Mouse (Mus musculus) layer of hippocampus, adult 18-20 months (tissue): ENCODE measurements at regions not wholly inside any gene's neighbourhood (a gene's known extent, or its start where the extent isn't known, plus 50 kb on each side); places are given as distances from the start of the nearest gene placed in this dataset.
"Not testable (repeated sequence)": the region's sequence is repeated elsewhere in the genome, so short reads cannot be mapped to it uniquely, and the experiment has no call there.

Source experiments
- DNase-seq, 2 experiments: peaks; one replicate each; pipeline ENCODE4 v3.0.0; 2022; ENCODE audit warnings: low spot score in 2 of 2

DNA sequence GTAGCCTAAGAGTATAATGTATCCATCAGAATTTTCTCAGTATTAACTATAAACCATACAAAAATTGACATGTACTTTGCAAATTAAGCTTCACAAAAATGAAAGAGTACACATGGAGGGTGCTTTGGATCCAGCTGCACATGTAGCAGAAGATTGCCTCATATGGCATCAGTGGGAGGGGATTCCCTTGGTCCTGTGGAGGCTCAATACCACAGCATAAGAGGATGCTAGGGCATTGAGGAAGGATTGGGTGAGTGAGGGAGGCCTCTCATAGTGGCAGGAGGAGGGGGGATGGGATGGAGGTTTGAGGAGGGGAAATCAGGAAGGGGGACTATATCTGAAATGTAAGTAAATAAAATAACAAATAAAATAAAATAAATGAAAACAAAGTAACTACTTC, 301.7 kb upstream of the Cntn5 start:
- no peak for DNase-seq

DNA sequence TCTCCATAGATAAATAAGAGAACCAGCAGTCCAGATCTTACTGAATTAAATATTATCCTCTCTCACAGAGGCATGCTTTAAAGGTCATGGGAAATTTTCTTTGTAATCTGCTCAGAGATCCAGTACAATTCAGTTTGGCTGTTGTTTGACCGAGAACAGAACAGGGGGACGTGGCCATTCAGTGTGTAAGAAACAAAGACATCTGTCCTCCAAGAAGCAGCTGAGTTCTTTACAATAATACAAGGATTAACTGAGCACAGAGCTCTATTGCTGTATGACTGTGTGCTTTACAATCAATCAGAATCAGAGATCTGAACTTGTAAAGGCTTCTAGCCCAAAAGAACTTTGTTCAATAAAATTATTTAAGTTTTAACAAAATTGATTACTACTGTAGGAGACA, 287.6 kb upstream of the Cntn5 start:
- no peak for DNase-seq

DNA sequence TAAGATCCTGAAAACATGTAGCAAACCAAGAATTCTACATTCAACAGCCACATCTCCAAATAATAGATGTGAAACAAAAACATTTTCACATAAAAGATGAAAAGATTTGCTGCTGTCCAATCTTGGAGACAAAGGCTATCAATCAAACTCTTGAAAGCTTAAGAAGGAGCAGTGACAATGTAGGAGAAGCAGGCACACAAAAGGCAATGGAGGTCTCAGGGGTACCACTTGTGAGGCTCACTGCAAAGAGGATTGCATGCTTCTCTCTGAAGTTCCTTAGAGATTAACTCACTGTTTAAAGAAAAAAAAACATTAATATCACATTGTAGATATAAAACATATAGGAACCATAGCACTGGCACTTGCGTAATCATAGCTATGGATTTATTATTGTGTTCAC, 241.2 kb upstream of the Cntn5 start:
- DNase-seq, result no peak

DNA sequence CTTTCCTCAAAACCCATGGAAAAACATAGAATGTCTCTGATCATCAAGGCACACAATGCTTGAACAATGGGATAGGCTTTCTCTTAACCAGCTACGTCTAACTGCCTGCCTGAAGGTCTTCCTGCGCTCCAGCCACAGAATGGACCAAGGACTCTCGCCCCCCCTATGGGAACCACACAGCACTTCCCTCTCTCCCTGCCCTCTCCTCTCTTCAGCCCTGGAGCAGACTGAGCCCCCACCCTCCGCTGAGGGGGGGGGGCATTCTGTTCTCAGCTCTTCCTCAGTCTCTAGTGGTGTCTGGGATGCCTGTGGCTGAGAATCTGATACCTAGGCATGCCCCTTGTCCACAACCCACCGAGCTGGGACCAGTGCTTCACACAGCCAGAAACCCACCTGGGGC, 222.3 kb upstream of the Cntn5 start:
- no peak for DNase-seq

DNA sequence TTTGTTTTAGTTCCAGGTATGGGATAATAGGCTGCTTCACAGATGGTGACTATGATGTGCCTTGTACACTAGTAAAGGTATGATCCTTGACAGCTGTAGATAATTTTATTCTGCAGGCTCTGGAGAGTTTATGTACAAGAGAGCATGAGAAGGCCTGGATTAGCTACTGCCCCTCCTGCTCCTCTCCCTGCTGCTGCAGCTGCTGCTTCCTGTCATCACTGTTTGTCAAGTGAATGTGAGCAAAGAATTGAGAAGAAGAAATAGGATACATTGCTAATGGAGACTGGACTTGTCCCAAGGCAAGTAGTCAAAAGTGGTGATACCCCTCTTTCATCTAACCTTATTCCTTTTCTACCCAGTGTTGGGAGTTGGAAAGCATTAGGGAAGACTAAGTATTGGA, 214.6 kb upstream of the Cntn5 start:
- DNase-seq, result no peak

DNA sequence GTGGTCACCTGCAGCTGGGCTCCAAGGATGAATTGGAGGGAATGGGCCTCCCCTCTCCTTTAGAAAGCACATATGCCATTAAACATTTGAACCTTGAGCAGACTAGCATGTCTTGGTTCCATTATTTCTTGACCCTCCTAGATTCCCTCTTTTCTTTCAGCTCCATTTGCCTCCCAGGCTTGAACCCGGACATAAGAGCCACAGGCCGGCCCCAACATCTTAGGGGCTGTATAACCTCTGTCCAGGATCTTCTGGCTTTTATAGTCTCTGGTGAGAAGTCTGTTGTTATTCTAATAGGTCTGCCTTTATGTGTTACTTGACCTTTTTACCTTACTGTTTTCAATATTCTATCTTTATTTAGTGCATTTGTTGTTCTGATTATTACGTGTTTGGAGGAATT, 203.3 kb upstream of the Cntn5 start:
- not testable (repeated sequence) for DNase-seq

DNA sequence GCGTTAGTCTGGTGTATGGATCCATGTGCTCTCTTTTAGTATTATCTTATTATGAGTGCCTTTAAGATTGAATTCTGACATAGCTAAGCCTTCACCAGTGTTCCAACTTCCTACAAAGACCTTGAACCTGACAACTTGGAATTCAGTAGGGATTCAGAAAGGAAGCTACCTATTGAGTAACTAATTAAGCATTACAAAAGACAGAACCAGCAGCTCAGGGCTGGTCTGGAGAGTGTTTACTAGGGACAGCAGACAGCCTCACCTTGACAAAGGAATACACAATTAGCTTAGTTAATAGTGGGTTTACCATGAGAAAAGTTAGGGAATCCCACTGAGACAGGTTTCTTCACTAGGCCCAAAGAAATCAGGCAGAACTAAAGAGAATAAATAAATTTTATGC, 202.6 kb upstream of the Cntn5 start:
- DNase-seq, result not testable (repeated sequence)

DNA sequence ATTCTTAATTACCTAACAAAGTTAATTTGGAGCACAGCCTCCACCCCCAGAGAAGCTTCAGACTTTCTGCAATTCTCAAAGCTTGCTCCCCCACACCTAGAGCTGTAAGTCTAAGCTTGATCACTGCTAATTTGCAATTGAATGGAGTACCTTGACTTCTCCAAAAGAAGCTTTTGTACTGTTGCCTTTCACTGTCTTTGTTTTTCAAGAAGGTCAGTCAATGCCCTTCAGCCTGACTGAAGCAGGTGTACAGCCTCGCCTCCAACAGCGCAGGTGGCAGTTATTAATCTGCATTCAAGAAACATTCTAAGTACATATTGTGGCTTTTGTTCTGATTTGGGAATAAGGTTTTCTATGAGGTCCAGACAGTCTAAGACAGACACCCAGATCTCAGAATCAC, 201.7 kb upstream of the Cntn5 start:
- DNase-seq, result no peak

DNA sequence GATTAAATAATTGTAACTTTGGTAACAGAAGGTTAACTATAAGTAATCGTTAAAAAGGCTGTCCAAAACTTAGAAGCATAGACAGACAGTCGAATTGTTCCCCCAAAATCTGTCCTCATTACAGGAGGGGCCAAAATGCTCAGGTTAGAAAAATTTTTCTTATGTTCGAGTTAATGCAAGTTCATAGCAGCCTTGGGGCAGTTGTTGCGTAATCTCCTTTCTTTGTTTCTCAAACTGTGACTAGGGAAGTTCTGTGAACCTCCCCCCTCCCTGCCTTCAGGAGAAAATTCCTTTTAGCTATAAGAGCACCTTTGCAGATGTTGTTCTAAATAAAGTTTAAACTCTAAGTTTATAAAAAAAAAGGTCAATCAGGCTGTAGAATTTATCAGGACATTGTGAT, 198.9 kb upstream of the Cntn5 start:
- DNase-seq, result no peak

DNA sequence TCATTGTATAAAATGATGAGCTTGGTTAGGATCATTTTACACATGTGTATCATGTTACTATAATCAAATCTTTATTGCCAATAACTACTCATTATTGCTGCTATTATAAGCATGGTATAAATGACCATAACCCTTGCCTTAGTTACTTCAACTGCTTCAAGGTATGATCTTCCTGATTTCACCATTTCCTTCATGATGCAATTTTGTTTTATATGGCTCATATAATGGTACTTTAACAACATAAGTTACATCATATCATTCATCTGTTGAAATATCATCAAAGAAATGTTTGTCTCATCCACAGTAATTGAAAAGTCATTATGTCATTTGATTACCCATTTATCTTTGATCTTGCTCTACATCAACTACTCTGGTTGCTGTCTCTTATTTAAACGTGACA, 188.3 kb upstream of the Cntn5 start:
- no peak for DNase-seq

DNA sequence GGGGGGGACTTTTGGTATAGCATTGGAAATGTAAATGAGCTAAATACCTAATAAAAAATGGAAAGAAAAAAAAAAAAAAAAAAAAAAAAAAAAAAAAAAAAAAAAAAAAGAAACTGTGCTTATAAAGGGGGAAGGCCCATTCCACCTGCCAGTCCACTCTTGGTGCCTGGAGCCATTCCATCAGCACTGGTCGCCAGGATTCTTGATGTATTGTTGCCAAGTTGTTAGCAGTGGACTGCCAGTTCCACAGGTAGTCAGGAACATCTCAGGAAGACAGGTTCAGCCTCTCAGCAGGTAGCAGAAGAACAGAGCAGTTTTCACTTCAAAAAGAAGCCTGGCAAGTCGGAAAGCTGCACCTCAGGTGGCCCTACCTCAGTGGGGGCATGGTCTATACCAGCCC, 162.6 kb upstream of the Cntn5 start:
- DNase-seq, result not testable (repeated sequence)

DNA sequence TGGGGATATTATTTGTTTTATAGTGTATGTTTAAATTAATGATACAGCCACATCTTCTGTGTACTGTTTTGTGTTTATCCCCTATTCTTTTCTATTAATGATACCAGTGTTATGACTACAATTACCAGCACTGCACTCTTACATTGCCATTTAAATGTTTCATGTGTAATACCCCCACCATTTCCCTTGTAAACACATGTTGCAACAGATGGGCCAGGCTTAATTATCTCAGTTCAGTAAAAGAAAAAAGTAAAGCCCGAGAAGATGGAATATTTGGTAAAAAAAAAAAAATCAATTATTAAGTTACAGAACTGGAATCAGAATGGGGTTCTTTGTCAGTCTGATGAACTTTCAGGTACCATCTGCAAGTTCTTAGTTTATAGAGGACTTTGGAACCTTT, 158.3 kb upstream of the Cntn5 start:
- DNase-seq, result peak; percentile 10 to 60
